Mouse (Mus musculus): Measurements from ENCODE around the gene Atp6v1b1. TPM values are rescaled to one million over a fixed set of nuclear protein-coding genes. Genes with fewer than 3 reads are reported as not detected.

Atp6v1b1 gene
- polyA plus RNA-seq, 1 experiment = not detected

GRCm38 (mm10) chr6:83703722-83704078 lies 39.1 kb upstream of the Atp6v1b1 start:
- 3% methylated on average over 10 of the region's 10 CpGs for WGBS
- H3K4me1 ChIP-seq (ENCODE audit: control insufficient read depth, insufficient read depth, low read length) = no peaks in the 10 kb centered on the region
- H3K27ac ChIP-seq (ENCODE audit: insufficient read depth, low read depth, low read length) = no peak overlapping the region
- TF ChIP-seq POLR2A (IDR thresholded peaks at IDR 0.05; ENCODE audit: insufficient read depth, low read depth, low read length) (no peak), CTCF (IDR thresholded peaks at IDR 0.05; ENCODE audit: insufficient read depth, low read depth, low read length) (no peak)
- no peak overlapping the region for H3K4me3 ChIP-seq (ENCODE audit: insufficient read depth, low read depth, low read length)

GRCm38 (mm10) chr6:83704294-83704693 lies 38.5 kb upstream of the Atp6v1b1 start:
- no peak for TF ChIP-seq CTCF (IDR thresholded peaks at IDR 0.05; ENCODE audit: insufficient read depth, low read depth, low read length)
- no peak for TF ChIP-seq POLR2A (IDR thresholded peaks at IDR 0.05; ENCODE audit: insufficient read depth, low read depth, low read length)
- 11% methylated on average over 1 of the region's 1 CpGs for WGBS
- Histone ChIP-seq H3K4me3 (ENCODE audit: insufficient read depth, low read depth, low read length) (no peak overlapping the region), H3K4me1 (ENCODE audit: control insufficient read depth, insufficient read depth, low read length) (no peaks in the 10 kb centered on the region), H3K27ac (ENCODE audit: insufficient read depth, low read depth, low read length) (no peak overlapping the region)

GRCm38 (mm10) chr6:83704701-83705100 lies 38.1 kb upstream of the Atp6v1b1 start:
- TF ChIP-seq CTCF (IDR thresholded peaks at IDR 0.05; ENCODE audit: insufficient read depth, low read depth, low read length) = no peak
- no peak for TF ChIP-seq POLR2A (IDR thresholded peaks at IDR 0.05; ENCODE audit: insufficient read depth, low read depth, low read length)
- no peak overlapping the region for H3K4me3 ChIP-seq (ENCODE audit: insufficient read depth, low read depth, low read length)
- no peaks in the 10 kb centered on the region for H3K4me1 ChIP-seq (ENCODE audit: control insufficient read depth, insufficient read depth, low read length)
- H3K27ac ChIP-seq (ENCODE audit: insufficient read depth, low read depth, low read length) = no peak overlapping the region
- 26% methylated on average over 5 of the region's 5 CpGs for WGBS

- H3K4me1 ChIP-seq (ENCODE audit: control insufficient read depth, insufficient read depth, low read length) = peaks cover 11% of the 10 kb centered on the region
- TF ChIP-seq CTCF (IDR thresholded peaks at IDR 0.05; ENCODE audit: insufficient read depth, low read depth, low read length) (no peak), POLR2A (IDR thresholded peaks at IDR 0.05; ENCODE audit: insufficient read depth, low read depth, low read length) (no peak)
- WGBS = 8% methylated on average over 6 of the region's 6 CpGs
- H3K4me3 ChIP-seq (ENCODE audit: insufficient read depth, low read depth, low read length) = no peak overlapping the region
- no peak overlapping the region for H3K27ac ChIP-seq (ENCODE audit: insufficient read depth, low read depth, low read length)
These were observed 34.9 kb upstream of the Atp6v1b1 start for GRCm38 (mm10) chr6:83707738-83708510.

- Histone ChIP-seq H3K27ac (ENCODE audit: insufficient read depth, low read depth, low read length) (no peak overlapping the region), H3K4me3 (ENCODE audit: insufficient read depth, low read depth, low read length) (no peak overlapping the region), H3K4me1 (ENCODE audit: control insufficient read depth, insufficient read depth, low read length) (peaks cover 11% of the 10 kb centered on the region)
- WGBS = 2% methylated on average over 32 of the region's 32 CpGs
- no peak for TF ChIP-seq CTCF (IDR thresholded peaks at IDR 0.05; ENCODE audit: insufficient read depth, low read depth, low read length)
- TF ChIP-seq POLR2A (IDR thresholded peaks at IDR 0.05; ENCODE audit: insufficient read depth, low read depth, low read length) = no peak
These were observed 32.3 kb upstream of the Atp6v1b1 start for GRCm38 (mm10) chr6:83710361-83711066.

DNA sequence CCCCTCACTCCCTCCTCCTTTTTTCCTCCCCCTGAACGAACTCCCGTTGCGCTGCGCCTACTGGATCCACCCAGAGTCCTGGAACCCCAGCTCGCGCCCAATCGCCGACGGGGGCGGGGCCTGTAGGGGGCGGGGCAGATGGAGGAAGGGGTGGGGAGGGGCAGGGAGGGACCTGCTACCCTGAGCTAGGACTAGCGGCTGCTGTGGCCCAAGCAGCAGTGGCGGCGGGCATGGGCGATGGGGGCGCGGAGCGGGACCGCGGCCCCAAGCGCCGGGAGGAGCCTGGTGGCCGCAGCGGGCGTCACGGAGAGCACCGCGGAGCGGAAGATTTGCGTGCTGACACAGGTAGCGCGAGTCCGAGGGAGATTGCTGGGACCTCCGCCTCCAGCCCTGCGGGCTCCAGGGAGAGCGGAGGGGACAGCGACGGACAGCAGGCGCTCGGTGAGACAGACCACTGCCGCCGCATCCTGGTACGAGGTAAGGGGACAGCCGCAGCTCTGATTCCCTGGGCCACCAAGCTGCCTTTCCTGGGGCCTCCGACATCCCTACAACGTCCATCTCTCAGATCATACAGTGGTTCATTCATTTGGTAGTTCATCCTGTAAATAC lies 31.6 kb upstream of the Atp6v1b1 start, which contains the start of gene Vax2:
Gene Vax2 (plus strand): TSS at position 198 of the 609 bp plus-strand sequence.
- H3K27ac ChIP-seq (ENCODE audit: insufficient read depth, low read depth, low read length) = no peak within 1 kb of the TSS
- TF ChIP-seq POLR2A (IDR thresholded peaks at IDR 0.05; ENCODE audit: insufficient read depth, low read depth, low read length) = no peak
- TF ChIP-seq CTCF (IDR thresholded peaks at IDR 0.05; ENCODE audit: insufficient read depth, low read depth, low read length) = no peak
- H3K4me3 ChIP-seq (ENCODE audit: insufficient read depth, low read depth, low read length) = no peak within 1 kb of the TSS
- WGBS = 1% methylated on average over 46 of the region's 46 CpGs
- H3K4me1 ChIP-seq (ENCODE audit: control insufficient read depth, insufficient read depth, low read length) = peaks cover 11% of the 10 kb centered on the region

DNA sequence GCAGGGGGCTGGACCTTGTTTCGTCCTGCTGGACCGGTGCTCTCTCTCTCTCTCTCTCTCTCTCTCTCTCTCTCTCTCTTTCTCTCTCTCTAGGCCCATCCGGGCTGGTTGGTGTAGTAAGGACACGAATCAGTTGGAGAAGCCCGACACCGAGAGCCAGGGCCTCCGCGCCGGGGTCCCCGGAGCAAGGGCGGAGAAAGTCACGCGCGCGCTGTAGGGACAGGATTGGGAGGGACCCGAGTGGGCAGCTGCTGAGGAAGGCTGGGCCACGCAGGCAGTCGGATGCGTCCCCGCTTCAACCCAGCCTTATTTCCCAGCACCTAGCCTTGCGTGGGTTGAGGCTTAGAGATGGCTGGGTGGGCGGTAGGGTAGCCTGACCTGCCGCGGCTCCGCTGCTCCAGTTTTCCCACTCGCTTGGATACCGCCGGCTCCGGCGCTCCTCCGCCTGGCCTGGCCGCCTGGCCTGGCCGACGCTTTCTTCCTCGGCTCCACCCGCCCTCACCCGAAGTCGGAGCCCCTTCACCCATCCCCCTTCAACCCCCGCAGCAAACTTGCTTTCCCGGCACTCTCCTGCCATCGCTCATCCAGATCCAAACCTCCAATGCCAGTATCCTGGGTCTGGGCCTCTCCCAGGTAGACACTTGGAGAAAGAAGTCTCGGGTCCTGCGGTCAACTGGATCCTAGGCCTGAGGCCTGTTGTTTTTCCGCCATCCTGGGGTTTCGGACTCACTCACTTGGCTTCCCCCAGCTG lies 30.9 kb upstream of the Atp6v1b1 start:
- Histone ChIP-seq H3K27ac (ENCODE audit: insufficient read depth, low read depth, low read length) (no peak overlapping the region), H3K4me1 (ENCODE audit: control insufficient read depth, insufficient read depth, low read length) (peaks cover 11% of the 10 kb centered on the region), H3K4me3 (ENCODE audit: insufficient read depth, low read depth, low read length) (no peak overlapping the region)
- WGBS = 4% methylated on average over 45 of the region's 45 CpGs
- TF ChIP-seq CTCF (IDR thresholded peaks at IDR 0.05; ENCODE audit: insufficient read depth, low read depth, low read length) = no peak
- no peak for TF ChIP-seq POLR2A (IDR thresholded peaks at IDR 0.05; ENCODE audit: insufficient read depth, low read depth, low read length)

GRCm38 (mm10) chr6:83713271-83714136 lies 29.3 kb upstream of the Atp6v1b1 start:
- WGBS = 9% methylated on average over 12 of the region's 12 CpGs
- H3K4me1 ChIP-seq (ENCODE audit: control insufficient read depth, insufficient read depth, low read length) = peaks cover 11% of the 10 kb centered on the region
- H3K27ac ChIP-seq (ENCODE audit: insufficient read depth, low read depth, low read length) = no peak overlapping the region
- H3K4me3 ChIP-seq (ENCODE audit: insufficient read depth, low read depth, low read length) = no peak overlapping the region
- TF ChIP-seq CTCF (IDR thresholded peaks at IDR 0.05; ENCODE audit: insufficient read depth, low read depth, low read length) (no peak; the same call in 1 of the 2 replicates), POLR2A (IDR thresholded peaks at IDR 0.05; ENCODE audit: insufficient read depth, low read depth, low read length) (no peak)
